Mouse (Mus musculus): ENCODE measurements around the gene Pde4b. TPM values are rescaled to one million over a fixed set of nuclear protein-coding genes. Genes with fewer than 3 reads are reported as not detected.

Gene Pde4b
- polyA plus RNA-seq, 1 experiment from 2014 or later, result 7.7 TPM

- Histone ChIP-seq H3K4me2 (ENCODE audit: low read depth, low read length, severe bottlenecking) (no peak overlapping the region), H3K9ac (ENCODE audit: low read length) (no peak overlapping the region), H3K4me3 (ENCODE audit: low read depth, low read length) (no peak overlapping the region), H3K27me3 (ENCODE audit: control insufficient read depth, insufficient read depth, low read length) (no peaks in the 10 kb centered on the region), H3K27ac (ENCODE audit: low read depth, low read length) (no peak overlapping the region), H3K36me3 (ENCODE audit: control insufficient read depth, insufficient read depth, low read length) (no peaks in the 10 kb centered on the region), H3K9me3 (ENCODE audit: control insufficient read depth, low read length) (no peaks in the 10 kb centered on the region), H3K4me1 (replicated peaks; ENCODE audit: control insufficient read depth, insufficient read depth, low read length) (peaks cover 2% of the 10 kb centered on the region; the same call in 1 of the 2 replicates)
- 72% methylated on average over 2 of the region's 2 CpGs for WGBS
- ATAC-seq (replicated peaks; ENCODE audit: low FRiP score) (no peak), DNase-seq (ENCODE audit: low spot score) (no peak)
Measured at GRCm38 (mm10) chr4:102538793-102539192, 451.4 kb downstream of the Pde4b start.

- H3K4me2 ChIP-seq (ENCODE audit: low read depth, low read length, severe bottlenecking), result no peak overlapping the region
- H3K27me3 ChIP-seq (ENCODE audit: control insufficient read depth, insufficient read depth, low read length), result no peaks in the 10 kb centered on the region
- ATAC-seq (replicated peaks; ENCODE audit: low FRiP score) (no peak), DNase-seq (ENCODE audit: low spot score) (no peak)
- no peaks in the 10 kb centered on the region; the same call in 1 of the 2 replicates for H3K4me1 ChIP-seq (replicated peaks; ENCODE audit: control insufficient read depth, insufficient read depth, low read length)
- WGBS, result 90% methylated on average over 5 of the region's 5 CpGs
- no peak overlapping the region for H3K9ac ChIP-seq (ENCODE audit: low read length)
- no peaks in the 10 kb centered on the region for H3K36me3 ChIP-seq (ENCODE audit: control insufficient read depth, insufficient read depth, low read length)
- H3K4me3 ChIP-seq (ENCODE audit: low read depth, low read length), result no peak overlapping the region
- no peaks in the 10 kb centered on the region for H3K9me3 ChIP-seq (ENCODE audit: control insufficient read depth, low read length)
- H3K27ac ChIP-seq (ENCODE audit: low read depth, low read length), result no peak overlapping the region
Measured at GRCm38 (mm10) chr4:102539598-102540180, 452.3 kb downstream of the Pde4b start.

- no peaks in the 10 kb centered on the region for H3K27me3 ChIP-seq (ENCODE audit: control insufficient read depth, insufficient read depth, low read length)
- no peak overlapping the region for H3K4me3 ChIP-seq (ENCODE audit: low read depth, low read length)
- ATAC-seq (replicated peaks; ENCODE audit: low FRiP score), result no peak
- H3K9me3 ChIP-seq (ENCODE audit: control insufficient read depth, low read length), result no peaks in the 10 kb centered on the region
- H3K9ac ChIP-seq (ENCODE audit: low read length), result no peak overlapping the region
- no peaks in the 10 kb centered on the region for H3K36me3 ChIP-seq (ENCODE audit: control insufficient read depth, insufficient read depth, low read length)
- WGBS, result 95% methylated on average over 3 of the region's 3 CpGs
- DNase-seq (ENCODE audit: low spot score), result no peak
- H3K4me1 ChIP-seq (replicated peaks; ENCODE audit: control insufficient read depth, insufficient read depth, low read length), result no peaks in the 10 kb centered on the region
- H3K4me2 ChIP-seq (ENCODE audit: low read depth, low read length, severe bottlenecking), result no peak overlapping the region
- H3K27ac ChIP-seq (ENCODE audit: low read depth, low read length), result no peak overlapping the region
Measured at GRCm38 (mm10) chr4:102542976-102543375, 455.6 kb downstream of the Pde4b start.

- Histone ChIP-seq H3K9me3 (ENCODE audit: control insufficient read depth, low read length) (no peaks in the 10 kb centered on the region), H3K4me2 (ENCODE audit: low read depth, low read length, severe bottlenecking) (no peak overlapping the region), H3K4me1 (replicated peaks; ENCODE audit: control insufficient read depth, insufficient read depth, low read length) (no peaks in the 10 kb centered on the region), H3K9ac (ENCODE audit: low read length) (no peak overlapping the region), H3K27me3 (ENCODE audit: control insufficient read depth, insufficient read depth, low read length) (no peaks in the 10 kb centered on the region), H3K4me3 (ENCODE audit: low read depth, low read length) (no peak overlapping the region), H3K36me3 (ENCODE audit: control insufficient read depth, insufficient read depth, low read length) (no peaks in the 10 kb centered on the region), H3K27ac (ENCODE audit: low read depth, low read length) (no peak overlapping the region)
- no peak for DNase-seq (ENCODE audit: low spot score)
- ATAC-seq (replicated peaks; ENCODE audit: low FRiP score), result no peak
- WGBS, result 90% methylated on average over 4 of the region's 4 CpGs
Measured at GRCm38 (mm10) chr4:102545226-102545625, 457.9 kb downstream of the Pde4b start.

GRCm38 (mm10) chr4:102555566-102555965 lies 468.2 kb downstream of the Pde4b start:
- Histone ChIP-seq H3K4me1 (replicated peaks; ENCODE audit: control insufficient read depth, insufficient read depth, low read length) (no peaks in the 10 kb centered on the region), H3K9me3 (ENCODE audit: control insufficient read depth, low read length) (no peaks in the 10 kb centered on the region), H3K4me3 (ENCODE audit: low read depth, low read length) (no peak overlapping the region), H3K9ac (ENCODE audit: low read length) (no peak overlapping the region), H3K27ac (ENCODE audit: low read depth, low read length) (no peak overlapping the region), H3K27me3 (ENCODE audit: control insufficient read depth, insufficient read depth, low read length) (no peaks in the 10 kb centered on the region), H3K4me2 (ENCODE audit: low read depth, low read length, severe bottlenecking) (no peak overlapping the region), H3K36me3 (ENCODE audit: control insufficient read depth, insufficient read depth, low read length) (no peaks in the 10 kb centered on the region)
- 83% methylated on average over 7 of the region's 7 CpGs for WGBS
- ATAC-seq (replicated peaks; ENCODE audit: low FRiP score) (no peak), DNase-seq (ENCODE audit: low spot score) (no peak)

GRCm38 (mm10) chr4:102557006-102557405 lies 469.7 kb downstream of the Pde4b start:
- DNase-seq (ENCODE audit: low spot score) (no peak), ATAC-seq (replicated peaks; ENCODE audit: low FRiP score) (no peak)
- Histone ChIP-seq H3K4me1 (replicated peaks; ENCODE audit: control insufficient read depth, insufficient read depth, low read length) (no peaks in the 10 kb centered on the region), H3K4me3 (ENCODE audit: low read depth, low read length) (no peak overlapping the region), H3K27ac (ENCODE audit: low read depth, low read length) (no peak overlapping the region), H3K27me3 (ENCODE audit: control insufficient read depth, insufficient read depth, low read length) (no peaks in the 10 kb centered on the region), H3K36me3 (ENCODE audit: control insufficient read depth, insufficient read depth, low read length) (no peaks in the 10 kb centered on the region), H3K9me3 (ENCODE audit: control insufficient read depth, low read length) (no peaks in the 10 kb centered on the region), H3K4me2 (ENCODE audit: low read depth, low read length, severe bottlenecking) (no peak overlapping the region), H3K9ac (ENCODE audit: low read length) (no peak overlapping the region)
- WGBS, result 69% methylated on average over 2 of the region's 2 CpGs

GRCm38 (mm10) chr4:102557508-102558220 lies 470.3 kb downstream of the Pde4b start:
- H3K4me2 ChIP-seq (ENCODE audit: low read depth, low read length, severe bottlenecking), result no peak overlapping the region
- H3K27me3 ChIP-seq (ENCODE audit: control insufficient read depth, insufficient read depth, low read length), result no peaks in the 10 kb centered on the region
- no peak overlapping the region for H3K4me3 ChIP-seq (ENCODE audit: low read depth, low read length)
- no peaks in the 10 kb centered on the region for H3K36me3 ChIP-seq (ENCODE audit: control insufficient read depth, insufficient read depth, low read length)
- H3K9me3 ChIP-seq (ENCODE audit: control insufficient read depth, low read length), result no peaks in the 10 kb centered on the region
- H3K9ac ChIP-seq (ENCODE audit: low read length), result no peak overlapping the region
- ATAC-seq (replicated peaks; ENCODE audit: low FRiP score) (no peak), DNase-seq (ENCODE audit: low spot score) (no peak)
- H3K4me1 ChIP-seq (replicated peaks; ENCODE audit: control insufficient read depth, insufficient read depth, low read length), result no peaks in the 10 kb centered on the region
- no peak overlapping the region for H3K27ac ChIP-seq (ENCODE audit: low read depth, low read length)
- 83% methylated on average over 9 of the region's 9 CpGs for WGBS

- Histone ChIP-seq H3K36me3 (ENCODE audit: control insufficient read depth, insufficient read depth, low read length) (no peaks in the 10 kb centered on the region), H3K4me1 (replicated peaks; ENCODE audit: control insufficient read depth, insufficient read depth, low read length) (no peaks in the 10 kb centered on the region), H3K9me3 (ENCODE audit: control insufficient read depth, low read length) (no peaks in the 10 kb centered on the region), H3K4me3 (ENCODE audit: low read depth, low read length) (no peak overlapping the region), H3K27ac (ENCODE audit: low read depth, low read length) (no peak overlapping the region), H3K4me2 (ENCODE audit: low read depth, low read length, severe bottlenecking) (no peak overlapping the region), H3K9ac (ENCODE audit: low read length) (no peak overlapping the region), H3K27me3 (ENCODE audit: control insufficient read depth, insufficient read depth, low read length) (no peaks in the 10 kb centered on the region)
- WGBS, result 64% methylated on average over 3 of the region's 3 CpGs
- ATAC-seq (replicated peaks; ENCODE audit: low FRiP score) (no peak), DNase-seq (ENCODE audit: low spot score) (no peak)
Measured at GRCm38 (mm10) chr4:102558328-102558727, 471.0 kb downstream of the Pde4b start.
